Mouse (Mus musculus): ENCODE measurements around the gene Ctu2.
A peak's percentile ranks its signal among the peaks of the same experiment; 100 is the strongest.

Gene Ctu2

GRCm38 (mm10) chr8:122475580-122476320 lies at the start of gene Ctu2, which contains the start of gene Rnf166:
Gene Ctu2, plus strand, starts transcription at chr8:122476143.
Gene Rnf166, minus strand, starts transcription at chr8:122476064.
- peak; percentile 95 for DNase-seq (ENCODE audit: low read depth)

GRCm38 (mm10) chr8:122426145-122426544 lies 49.8 kb upstream of the Ctu2 start:
- no peak for DNase-seq (ENCODE audit: low read depth)

GRCm38 (mm10) chr8:122427607-122428006 lies 48.3 kb upstream of the Ctu2 start:
- no peak for DNase-seq (ENCODE audit: low read depth)

- no peak for DNase-seq (ENCODE audit: low read depth)
These were observed 47.8 kb upstream of the Ctu2 start for GRCm38 (mm10) chr8:122428163-122428562.

- no peak for DNase-seq (ENCODE audit: low read depth)
These were observed 45.8 kb upstream of the Ctu2 start for GRCm38 (mm10) chr8:122430058-122430636.

- DNase-seq (ENCODE audit: low read depth): no peak
These were observed 45.3 kb upstream of the Ctu2 start for GRCm38 (mm10) chr8:122430646-122431045.

- peak; percentile 48 for DNase-seq (ENCODE audit: low read depth)
These were observed 44.1 kb upstream of the Ctu2 start for GRCm38 (mm10) chr8:122431694-122432442.

- peak; percentile 87 for DNase-seq (ENCODE audit: low read depth)
These were observed 43.3 kb upstream of the Ctu2 start, which contains the start of gene Cyba for GRCm38 (mm10) chr8:122432443-122433268. Gene Cyba, minus strand, starts transcription at chr8:122432930.

GRCm38 (mm10) chr8:122433269-122433905 lies 42.6 kb upstream of the Ctu2 start:
- no peak for DNase-seq (ENCODE audit: low read depth)

- peak; percentile 61 for DNase-seq (ENCODE audit: low read depth)
These were observed 40.6 kb upstream of the Ctu2 start for GRCm38 (mm10) chr8:122435375-122435774.

- DNase-seq (ENCODE audit: low read depth): no peak
These were observed 39.8 kb upstream of the Ctu2 start for GRCm38 (mm10) chr8:122436146-122436545.

- DNase-seq (ENCODE audit: low read depth): no peak
These were observed 39.3 kb upstream of the Ctu2 start for GRCm38 (mm10) chr8:122436586-122437125.

GRCm38 (mm10) chr8:122437708-122438331 lies 38.1 kb upstream of the Ctu2 start:
- peak; percentile 65 for DNase-seq (ENCODE audit: low read depth)

GRCm38 (mm10) chr8:122439336-122439735 lies 36.6 kb upstream of the Ctu2 start:
- DNase-seq (ENCODE audit: low read depth): no peak

GRCm38 (mm10) chr8:122441326-122441725 lies 34.6 kb upstream of the Ctu2 start:
- DNase-seq (ENCODE audit: low read depth): no peak

GRCm38 (mm10) chr8:122442356-122442755 lies 33.6 kb upstream of the Ctu2 start:
- no peak for DNase-seq (ENCODE audit: low read depth)

GRCm38 (mm10) chr8:122442781-122443180 lies 33.2 kb upstream of the Ctu2 start:
- no peak for DNase-seq (ENCODE audit: low read depth)

- peak; percentile 99 for DNase-seq (ENCODE audit: low read depth)
These were observed 32.5 kb upstream of the Ctu2 start, which contains the start of gene Mvd for GRCm38 (mm10) chr8:122443262-122444006. Gene Mvd, minus strand, starts transcription at chr8:122443422.

GRCm38 (mm10) chr8:122444058-122444748 lies 31.7 kb upstream of the Ctu2 start:
- DNase-seq (ENCODE audit: low read depth): peak; percentile 85
